Mouse (Mus musculus): Measurements from ENCODE around the gene Rab40c.
A peak's percentile ranks its signal among the peaks of the same experiment; 100 is the strongest.

DNA sequence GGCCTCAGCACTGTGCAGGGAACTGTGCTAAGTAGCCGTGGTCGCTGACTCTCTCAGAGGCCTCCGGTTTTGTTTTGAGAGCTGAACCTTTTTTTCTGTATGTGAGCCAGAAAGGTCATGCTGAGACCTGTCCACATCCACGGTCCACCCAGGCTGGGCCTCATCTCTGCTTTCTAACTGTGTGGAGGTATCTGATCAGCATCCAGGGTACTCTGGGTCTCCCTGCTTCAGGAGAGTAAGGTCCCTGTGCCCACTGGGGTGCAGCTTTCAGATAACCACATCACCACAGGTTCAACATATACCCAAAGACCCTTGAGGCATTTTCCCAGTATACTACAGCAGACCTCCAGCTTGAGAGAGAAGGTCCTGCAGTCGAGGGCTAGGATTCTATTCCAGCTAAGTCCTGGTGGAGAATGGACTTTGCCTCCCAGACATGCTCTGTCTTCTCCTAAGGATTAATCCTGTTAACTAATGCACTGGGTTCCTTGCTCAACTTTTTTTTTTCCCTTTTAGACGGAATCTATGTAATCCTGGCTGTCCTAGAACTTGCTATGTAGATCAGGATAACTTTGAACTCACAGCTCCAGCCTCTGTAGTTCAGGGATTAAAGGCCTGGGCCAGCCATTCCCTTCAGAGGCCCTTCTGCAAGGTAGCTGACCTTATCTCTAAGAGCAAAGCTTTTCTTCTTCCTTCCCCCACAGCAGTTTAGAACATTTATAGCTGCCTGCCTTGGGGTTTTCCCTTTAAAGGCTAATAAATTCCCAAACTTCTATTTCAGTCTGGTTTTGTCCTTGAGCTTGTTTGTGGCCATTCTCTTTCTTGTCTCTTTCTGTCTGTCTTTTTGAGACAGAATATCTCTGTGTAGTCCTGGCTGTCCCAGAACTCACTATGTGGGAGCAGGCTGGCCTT lies 57.6 kb downstream of the Rab40c start:
- no peak for TF ChIP-seq CTCF (IDR thresholded peaks at IDR 0.05; ENCODE audit: low read depth)
- TF ChIP-seq EP300 (IDR thresholded peaks at IDR 0.05; ENCODE audit: low read depth), result 0 out of 2 replicates have a peak, but pooled peaks have one; percentile 1
